Comparison of ENCODE assay signal across 8 mouse cellular contexts in genomic region chr4:3089567-3090377, GRCm38 (mm10).
DNase-seq lines count a peak whose midpoint lies in the region; ATAC-seq lines count a peak whose summit lies in the region.

No protein-coding gene starts in this region.

- DNase-seq in heart, adult 11 months, result no peak
- DNase-seq in ES-CJ7 (ENCODE audit: low read depth, low spot score), result peak; percentile 8
- DNase-seq in forelimb bud, embryonic 11.5 days (ENCODE audit: low read depth, low spot score), result peak; percentile 65
- DNase-seq in adrenal gland, postnatal 14 days, result no peak
- no peak for DNase-seq in right cerebral cortex, postnatal 36 days (ENCODE audit: low spot score in 2 of 2)
- no peak for DNase-seq in layer of hippocampus, adult 11-12 months (ENCODE audit: low spot score)

- peak; percentile 61 for ATAC-seq in heart, embryonic 12.5 days (ENCODE audit: insufficient number of reproducible peaks, low FRiP score)
- ATAC-seq in midbrain, embryonic 13.5 days, result peak; percentile 64; the same call in 1 of the 2 replicates

- H3K4me2 ChIP-seq in heart, embryonic 12.5 days, result no peak overlapping the region
- no peak overlapping the region for H3K4me2 ChIP-seq in midbrain, embryonic 13.5 days (replicated peaks)

- peaks cover 39% of the 10 kb centered on the region for H3K9me3 ChIP-seq in heart, embryonic 12.5 days (replicated peaks)
- H3K9me3 ChIP-seq in midbrain, embryonic 13.5 days, result peaks cover 51% of the 10 kb centered on the region

- H3K27ac ChIP-seq in heart, embryonic 12.5 days (ENCODE audit: poor library complexity, severe bottlenecking), result no peak overlapping the region
- no peak overlapping the region for H3K27ac ChIP-seq in midbrain, embryonic 13.5 days

- no peaks in the 10 kb centered on the region for H3K27me3 ChIP-seq in heart, embryonic 12.5 days (replicated peaks)
- no peaks in the 10 kb centered on the region for H3K27me3 ChIP-seq in midbrain, embryonic 13.5 days

- H3K9ac ChIP-seq in heart, embryonic 12.5 days, result no peak overlapping the region
- no peak overlapping the region for H3K9ac ChIP-seq in midbrain, embryonic 13.5 days (replicated peaks)

- H3K4me3 ChIP-seq in heart, embryonic 12.5 days, result no peak overlapping the region
- H3K4me3 ChIP-seq in midbrain, embryonic 13.5 days (replicated peaks), result no peak overlapping the region

- no peaks in the 10 kb centered on the region for H3K4me1 ChIP-seq in heart, embryonic 12.5 days (replicated peaks)
- no peaks in the 10 kb centered on the region for H3K4me1 ChIP-seq in midbrain, embryonic 13.5 days (replicated peaks)

- no peaks in the 10 kb centered on the region for H3K36me3 ChIP-seq in heart, embryonic 12.5 days
- H3K36me3 ChIP-seq in midbrain, embryonic 13.5 days, result no peaks in the 10 kb centered on the region

- 52% methylated on average over 13 of the region's 13 CpGs for WGBS in heart, embryonic 12.5 days
- 59% methylated on average over 13 of the region's 13 CpGs for WGBS in midbrain, embryonic 13.5 days

Comparison
In these comparisons a context has a peak if more than half of its experiments do, and no peak if none do; other contexts are left out.
1. DNase-seq: peak in ES-CJ7 (single experiment) and forelimb bud, embryonic 11.5 days (single experiment); none in heart, adult 11 months (single experiment), adrenal gland, postnatal 14 days (single experiment), right cerebral cortex, postnatal 36 days (0 of 2) and layer of hippocampus, adult 11-12 months (single experiment).